Mouse (Mus musculus) CH12.LX (cell line): ENCODE results near the gene Itgb1bp1. TPM values are rescaled to one million over a fixed set of nuclear protein-coding genes. Genes with fewer than 3 reads are reported as not detected.

Source experiments
- DNase-seq: peaks from one replicate; pipeline ENCODE4 v3.0.0-alpha.2; 2013; ENCODE audit errors: extremely low read depth
- H3K27ac ChIP-seq: 2 replicates; pipeline ENCODE4 v1.5.1; 2012; ENCODE audit warnings: low read depth, mild to moderate bottlenecking, control low read depth, moderate library complexity; ENCODE audit not compliant: insufficient read depth
- H3K27me3 ChIP-seq: replicated peaks from 2 replicates; pipeline ENCODE3; 2012; ENCODE audit warnings: inconsistent platforms
- H3K36me3 ChIP-seq, 2 experiments: replicated peaks in 1 of 2; 2 replicates each; pipeline versions ENCODE3 to v1.6.1; 2012; ENCODE audit warnings: inconsistent platforms in 1 of 2, low read length in 1 of 2, mild to moderate bottlenecking in 1 of 2, mixed read lengths in 1 of 2, moderate library complexity in 1 of 2; ENCODE audit not compliant: control insufficient read depth in 1 of 2, insufficient read depth in 1 of 2
- H3K4me1 ChIP-seq, 2 experiments: 2 replicates each; pipeline ENCODE4 v1.6.1; 2012; ENCODE audit warnings: inconsistent platforms in 1 of 2, moderate library complexity in 1 of 2; ENCODE audit not compliant: insufficient read depth in 2 of 2, control insufficient read depth in 1 of 2
- H3K4me2 ChIP-seq: 2 replicates; pipeline ENCODE4 v1.6.1; 2012; ENCODE audit warnings: low read depth, mild to moderate bottlenecking, control low read depth; ENCODE audit not compliant: poor library complexity, insufficient read depth, severe bottlenecking
- H3K4me3 ChIP-seq, 3 experiments: fragments of 150-350 bp in 1 of 3; sonication (generic) in 1 of 3; replicated peaks in 1 of 3; 2 replicates each; pipeline versions ENCODE3 to v1.5.1; 2011 to 2012; ENCODE audit warnings: low read depth in 2 of 3, low read length in 2 of 3, mild to moderate bottlenecking in 2 of 3, moderate library complexity in 2 of 3, control low read depth in 1 of 3, improper control_type of control experiment in 1 of 3, inconsistent platforms in 1 of 3, mixed read lengths in 1 of 3; ENCODE audit not compliant: poor library complexity in 1 of 3
- H3K79me2 ChIP-seq: replicated peaks from 2 replicates; pipeline ENCODE4 v1.6.1; 2012; ENCODE audit warnings: mild to moderate bottlenecking, moderate library complexity; ENCODE audit not compliant: control insufficient read depth, poor library complexity, insufficient read depth, severe bottlenecking; ENCODE audit errors: extremely low read depth
- H3K9ac ChIP-seq: 2 replicates; pipeline ENCODE4 v1.6.1; 2012; ENCODE audit warnings: low read depth, mild to moderate bottlenecking, control low read depth, moderate library complexity; ENCODE audit not compliant: insufficient read depth
- H3K9me3 ChIP-seq: replicated peaks from 2 replicates; pipeline ENCODE3; 2012; ENCODE audit warnings: low read length, inconsistent platforms, mixed read lengths
- BHLHE40 ChIP-seq: IDR thresholded peaks from 2 replicates; pipeline ENCODE4 v1.6.1; 2011; ENCODE audit warnings: mild to moderate bottlenecking, low read depth, low read length, improper control_type of control experiment
- CHD2 ChIP-seq: IDR thresholded peaks from 2 replicates; pipeline ENCODE4 v1.6.1; 2011; ENCODE audit warnings: low read length, improper control_type of control experiment
- CTCF ChIP-seq, 2 experiments: IDR thresholded peaks in 1 of 2; conservative IDR thresholded peaks in 1 of 2; 2 replicates each; pipeline ENCODE4 v1.5.1; 2011 to 2012; ENCODE audit warnings: low read depth in 2 of 2, low read length in 2 of 2, improper control_type of control experiment in 1 of 2, inconsistent platforms in 1 of 2, mild to moderate bottlenecking in 1 of 2, moderate library complexity in 1 of 2
- ELF1 ChIP-seq: IDR thresholded peaks from 2 replicates; pipeline ENCODE4 v1.6.1; 2014; ENCODE audit warnings: low read depth, mild to moderate bottlenecking, inconsistent platforms, low read length, improper control_type of control experiment
- GABPA ChIP-seq: IDR thresholded peaks from 2 replicates; pipeline ENCODE4 v1.6.1; 2012; ENCODE audit warnings: low read depth, low read length, improper control_type of control experiment, inconsistent platforms; ENCODE audit not compliant: insufficient replicate concordance
- JUND ChIP-seq: conservative IDR thresholded peaks from 2 replicates; pipeline ENCODE4 v1.6.1; 2011; ENCODE audit warnings: low read depth, low read length, improper control_type of control experiment
- MYC ChIP-seq: IDR thresholded peaks from 2 replicates; pipeline ENCODE4 v1.6.1; 2011; ENCODE audit warnings: low read depth, mild to moderate bottlenecking, improper control_type of control experiment, low read length
- NRF1 ChIP-seq: IDR thresholded peaks from 2 replicates; pipeline ENCODE4 v1.6.1; 2014; ENCODE audit warnings: low read depth, mild to moderate bottlenecking, inconsistent platforms, low read length, improper control_type of control experiment, moderate library complexity
- RAD21 ChIP-seq: IDR thresholded peaks from 2 replicates; pipeline ENCODE4 v1.6.1; 2011; ENCODE audit warnings: low read depth, mild to moderate bottlenecking, low read length, improper control_type of control experiment, moderate library complexity
- RCOR1 ChIP-seq: conservative IDR thresholded peaks from 2 replicates; pipeline ENCODE4 v1.6.1; 2012; ENCODE audit warnings: low read depth, mild to moderate bottlenecking, inconsistent platforms, low read length, improper control_type of control experiment
- SIN3A ChIP-seq: IDR thresholded peaks from 2 replicates; pipeline ENCODE4 v1.6.1; 2012; ENCODE audit warnings: low read length, improper control_type of control experiment, inconsistent platforms
- ZMIZ1 ChIP-seq: IDR thresholded peaks from 2 replicates; pipeline ENCODE4 v1.6.1; 2012; ENCODE audit warnings: low read depth, mild to moderate bottlenecking, inconsistent platforms, low read length, improper control_type of control experiment
- dilution Hi-C: fragments of 300-500 bp; cut with MboI; formaldehyde crosslinking; loops from 2 replicates; pipeline ENCODE4 v1.14.3; 2020; ENCODE audit warnings: low sequenced_read_pairs; ENCODE audit not compliant: extremely low pct_unique_long_range_greater_than_20kb, extremely low pct_ligation_motif_present
- in situ Hi-C: fragments of 300-500 bp; cut with MboI; formaldehyde crosslinking; loops from 3 replicates; pipeline ENCODE4 v1.14.3; 2019; ENCODE audit warnings: low sequenced_read_pairs, low pct_ligation_motif_present, low pct_unique_long_range_greater_than_20kb, mixed read lengths
- polyA plus RNA-seq: library from polyadenylated mRNA; unstranded; fragments of >175 nt; gene quantifications from 2 replicates; pipeline ENCODE4 v1.2.1, GENCODE M21; 2012; ENCODE audit warnings: low read depth; ENCODE audit not compliant: insufficient read length
- total RNA-seq, 2 experiments: library from RNA; depleted of rRNA; stranded (reverse); fragments of 300-350 nt in 1 of 2; fragments of >200 nt in 1 of 2; gene quantifications; 2 replicates each; pipeline ENCODE4 v1.2.3; 2012 to 2014

Gene Itgb1bp1
- total and polyA plus RNA-seq, 3 experiments, result 37.7 to 77.5 (median 57.9) TPM

GRCm38 (mm10) chr12:21285508-21286242 lies 409 bp downstream of the Itgb1bp1 start:
- H3K27me3 ChIP-seq, result no peaks in the 10 kb centered on the region
- in situ Hi-C loops (loop anchor here (25.0 kb wide), 1 partner anchor 327 kb away; no protein-coding TSS in a partner anchor), dilution Hi-C loops (no loop called here)
- peak overlapping the region; percentile 76 for H3K9ac ChIP-seq
- peaks cover 45% of the 10 kb centered on the region for H3K79me2 ChIP-seq
- H3K4me1 ChIP-seq, result peaks cover 6 to 17% of the 10 kb centered on the region in 2 experiments; a peak in 3 of 4 replicates
- peak overlapping the region; percentile 27 for H3K27ac ChIP-seq
- peak overlapping the region; percentile 89 to 94 (median 92) for H3K4me3 ChIP-seq
- peak overlapping the region; percentile 66 for H3K4me2 ChIP-seq
- H3K36me3 ChIP-seq, result peaks cover 10 to 46% of the 10 kb centered on the region in 2 experiments
- peak; percentile 40 for DNase-seq
- TF ChIP-seq CHD2, result peak; percentile 64
- peak; percentile 72 for TF ChIP-seq BHLHE40
- TF ChIP-seq RCOR1, result no peak
- TF ChIP-seq ZMIZ1, result no peak; the same call in 1 of the 2 replicates
- no peaks in the 10 kb centered on the region for H3K9me3 ChIP-seq

- peaks cover 42% of the 10 kb centered on the region for H3K79me2 ChIP-seq
- no peaks in the 10 kb centered on the region for H3K9me3 ChIP-seq
- peak; percentile 38 for DNase-seq
- peaks cover 2 to 42% of the 10 kb centered on the region in 2 experiments for H3K36me3 ChIP-seq
- peak within 1 kb of the TSS; percentile 66 for H3K4me2 ChIP-seq
- H3K9ac ChIP-seq, result peak within 1 kb of the TSS; percentile 90
- dilution Hi-C loops, result no loop called here
- in situ Hi-C loops, result loop anchor here (25.0 kb wide), 1 partner anchor 327 kb away; no protein-coding TSS in a partner anchor
- peaks cover 6 to 17% of the 10 kb centered on the region in 2 experiments; a peak in 3 of 4 replicates for H3K4me1 ChIP-seq
- TF ChIP-seq SIN3A, result no peak
- TF ChIP-seq MYC, result no peak
- no peak for TF ChIP-seq GABPA
- no peak for TF ChIP-seq RAD21
- no peak for TF ChIP-seq JUND
- no peak for TF ChIP-seq ELF1
- peak in 1 of 2 experiments; percentile 45; a peak in 2 of 4 replicates for TF ChIP-seq CTCF (conservative IDR thresholded peaks at IDR 0.05 in 1 of 2, IDR thresholded peaks at IDR 0.05 in 1 of 2; ENCODE audit: low read depth in 2 of 2, low read length in 2 of 2)
- TF ChIP-seq NRF1, result no peak
- TF ChIP-seq, all 38 proteins: peak for 1
- H3K27ac ChIP-seq, result peak within 1 kb of the TSS; percentile 27
- H3K27me3 ChIP-seq, result no peaks in the 10 kb centered on the region
- H3K4me3 ChIP-seq, result peak within 1 kb of the TSS; percentile 90 to 94 (median 92)
These were observed 1.2 kb downstream of the Itgb1bp1 start, which contains the start of gene Cpsf3 for GRCm38 (mm10) chr12:21284761-21285441. Gene Cpsf3 (plus strand): TSS chr12:21285391.
